Mouse (Mus musculus) bone marrow macrophage, adult 2 months (primary cell): ENCODE results near the gene Clec4a1. TPM values are rescaled to one million over a fixed set of nuclear protein-coding genes. Genes with fewer than 3 reads are reported as not detected.
A peak's percentile ranks its signal among the peaks of the same experiment; 100 is the strongest.

Source experiments
- H3K27ac ChIP-seq: 2 replicates; pipeline ENCODE4 v1.5.1; 2012; ENCODE audit warnings: low read depth, low read length; ENCODE audit not compliant: insufficient read depth
- H3K4me1 ChIP-seq: 2 replicates; pipeline ENCODE4 v1.6.1; 2012; ENCODE audit warnings: low read length; ENCODE audit not compliant: control insufficient read depth, insufficient read depth
- H3K4me3 ChIP-seq: 2 replicates; pipeline ENCODE4 v1.5.1; 2012; ENCODE audit warnings: mild to moderate bottlenecking, low read length, moderate library complexity; ENCODE audit not compliant: insufficient read depth
- CTCF ChIP-seq: IDR thresholded peaks from 2 replicates; pipeline ENCODE4 v1.5.1; 2012; ENCODE audit warnings: low read depth, mild to moderate bottlenecking, low read length, moderate library complexity
- POLR2A ChIP-seq: IDR thresholded peaks from 2 replicates; pipeline ENCODE4 v1.6.1; 2012; ENCODE audit warnings: mild to moderate bottlenecking, low read depth, low read length, borderline replicate concordance
- polyA plus RNA-seq: library from polyadenylated mRNA; stranded (reverse); fragments of >200 nt; gene quantifications from 2 replicates; pipeline ENCODE4 v1.2.4, GENCODE M21; 2012; ENCODE audit not compliant: missing spikeins, insufficient read depth, insufficient read length

The Clec4a1 gene
- polyA plus RNA-seq: 1,148 and 1,154 TPM in 2 replicates

- TF ChIP-seq POLR2A (no peak), CTCF (no peak)
- H3K4me1 ChIP-seq: peaks cover 38% of the 10 kb centered on the region
- peak within 1 kb of the TSS; percentile 99 for H3K27ac ChIP-seq
- H3K4me3 ChIP-seq: peak within 1 kb of the TSS; percentile 48
Observed at GRCm38 (mm10) chr6:122921451-122921850, at the start of gene Clec4a1. Gene Clec4a1 (plus strand): TSS chr6:122921848.

DNA sequence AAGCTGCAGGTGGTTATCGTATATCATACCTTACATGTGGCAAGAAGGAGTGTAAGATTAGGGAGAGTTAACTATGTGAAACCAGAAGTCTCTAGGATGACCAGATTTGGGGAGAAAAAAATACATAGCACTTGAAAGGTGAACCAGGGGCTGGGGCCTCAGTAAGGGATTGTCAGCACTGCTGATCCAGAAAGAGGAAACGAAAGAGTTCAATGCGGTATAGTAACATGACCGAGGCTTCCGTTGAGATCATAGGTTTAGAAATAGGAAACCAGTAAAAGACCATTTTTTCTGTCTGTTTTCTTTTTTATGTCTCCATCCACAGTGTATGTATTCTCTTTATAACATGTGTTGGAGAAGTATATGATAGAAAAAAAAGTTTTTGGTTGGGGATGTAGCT, 48.8 kb upstream of the Clec4a1 start:
- Histone ChIP-seq H3K27ac (peak overlapping the region; percentile 100), H3K4me1 (peaks cover 59% of the 10 kb centered on the region), H3K4me3 (no peak overlapping the region)
- no peak for TF ChIP-seq POLR2A
- TF ChIP-seq CTCF: no peak

- Histone ChIP-seq H3K27ac (peak within 1 kb of the TSS; percentile 99), H3K4me1 (peaks cover 65% of the 10 kb centered on the region), H3K4me3 (peak within 1 kb of the TSS; percentile 90)
- TF ChIP-seq CTCF (peak; percentile 47), POLR2A (no peak)
Observed at GRCm38 (mm10) chr6:122873871-122874719, 47.6 kb upstream of the Clec4a1 start, which contains the start of gene Necap1. Gene Necap1 (plus strand): TSS chr6:122874474.

DNA sequence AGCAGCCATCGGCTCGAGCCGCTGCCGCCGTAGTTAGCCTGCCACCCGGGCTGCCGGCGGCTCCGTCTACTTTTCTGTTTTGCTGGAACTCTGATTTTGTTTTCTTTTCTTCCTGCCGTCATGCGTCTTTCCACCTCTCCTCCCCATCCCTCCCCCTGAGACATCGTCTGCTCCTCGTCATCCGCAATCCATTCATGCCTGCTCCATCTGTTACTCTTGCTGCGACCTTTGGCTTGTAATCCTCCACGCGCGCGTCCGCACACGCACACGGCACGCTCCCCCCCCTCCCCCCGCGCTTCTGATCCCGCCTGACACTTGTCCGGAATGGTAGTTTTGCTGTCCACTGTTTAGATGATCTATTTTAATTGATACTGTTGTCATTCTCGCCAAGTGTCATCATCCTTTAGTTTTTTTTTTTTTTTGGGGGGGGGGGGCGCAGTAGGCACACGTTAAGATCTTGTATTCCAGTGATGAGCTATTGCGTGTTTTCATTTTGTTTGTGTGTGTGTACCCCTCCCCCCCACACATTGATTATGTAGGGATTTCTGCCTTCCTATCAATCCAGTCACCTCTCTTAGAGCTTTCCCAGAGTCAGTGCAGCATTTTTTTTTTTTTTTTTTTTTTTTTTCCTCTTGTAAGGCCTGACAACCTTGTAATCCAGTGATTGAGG, 46.8 kb upstream of the Clec4a1 start:
- Histone ChIP-seq H3K27ac (peak overlapping the region; percentile 90), H3K4me3 (peak overlapping the region; percentile 90), H3K4me1 (peaks cover 63% of the 10 kb centered on the region)
- no peak for TF ChIP-seq CTCF
- no peak for TF ChIP-seq POLR2A

GRCm38 (mm10) chr6:122879141-122879735, 42.4 kb upstream of the Clec4a1 start:
- Histone ChIP-seq H3K27ac (no peak overlapping the region), H3K4me1 (peaks cover 36% of the 10 kb centered on the region), H3K4me3 (no peak overlapping the region)
- TF ChIP-seq POLR2A (no peak), CTCF (no peak)

GRCm38 (mm10) chr6:122879781-122880505, 41.7 kb upstream of the Clec4a1 start:
- Histone ChIP-seq H3K27ac (no peak overlapping the region), H3K4me3 (no peak overlapping the region), H3K4me1 (peaks cover 40% of the 10 kb centered on the region)
- TF ChIP-seq POLR2A: no peak
- TF ChIP-seq CTCF: no peak

DNA sequence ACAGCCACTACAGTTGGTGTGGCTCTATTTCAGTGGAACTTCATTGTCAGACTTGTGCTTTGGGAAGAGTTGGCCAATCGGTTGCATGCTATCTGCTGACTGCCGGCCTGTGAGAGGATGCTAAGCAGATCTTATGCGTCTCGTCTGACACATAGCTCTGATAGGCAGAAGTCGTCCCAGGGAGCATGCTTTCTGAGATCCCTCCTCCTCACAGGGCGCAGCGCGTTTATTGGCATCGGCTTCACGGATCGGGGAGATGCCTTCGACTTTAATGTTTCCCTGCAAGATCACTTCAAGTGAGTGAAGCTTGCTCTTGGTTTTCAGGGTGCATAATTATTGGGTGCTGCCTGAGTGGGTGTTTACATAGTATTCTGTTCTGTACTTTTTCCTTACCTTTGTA, 40.4 kb upstream of the Clec4a1 start:
- Histone ChIP-seq H3K4me1 (peaks cover 35% of the 10 kb centered on the region), H3K27ac (no peak overlapping the region), H3K4me3 (no peak overlapping the region)
- TF ChIP-seq CTCF (no peak), POLR2A (no peak)

DNA sequence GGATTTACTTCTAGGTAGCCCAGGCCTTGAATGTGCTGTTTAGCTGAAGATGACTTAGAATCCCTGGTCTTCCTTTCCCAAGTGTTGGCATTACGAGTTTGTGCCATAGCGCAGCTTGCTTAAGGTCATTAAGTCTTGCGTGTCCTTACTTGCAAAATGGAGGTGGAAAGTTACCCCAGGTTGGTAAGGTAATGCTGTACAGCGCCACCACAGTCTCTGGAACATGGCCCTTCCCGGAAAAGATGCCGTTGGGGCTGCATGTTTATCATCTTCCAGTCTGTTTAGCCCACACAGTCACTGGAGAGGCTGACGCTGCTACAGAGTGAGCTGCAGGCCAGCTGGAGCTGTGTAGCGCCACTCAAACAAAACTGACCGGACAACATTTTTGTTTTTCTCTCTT, 38.0 kb upstream of the Clec4a1 start:
- TF ChIP-seq POLR2A (no peak), CTCF (no peak)
- Histone ChIP-seq H3K4me3 (no peak overlapping the region), H3K27ac (no peak overlapping the region), H3K4me1 (peaks cover 19% of the 10 kb centered on the region)

- H3K4me3 ChIP-seq: no peak overlapping the region
- H3K27ac ChIP-seq: peak overlapping the region; percentile 18; the same call in 1 of the 2 replicates
- TF ChIP-seq CTCF (no peak), POLR2A (no peak)
- peaks cover 3% of the 10 kb centered on the region for H3K4me1 ChIP-seq
Observed at GRCm38 (mm10) chr6:122889599-122889998, 32.0 kb upstream of the Clec4a1 start.
